Mouse (Mus musculus): Measurements from ENCODE around the gene Tex12. TPM values are rescaled to one million over a fixed set of nuclear protein-coding genes. Genes with fewer than 3 reads are reported as not detected.

Tex12 gene
- total RNA-seq, 1 experiment from 2014 or later: not detected

- ATAC-seq (replicated peaks in 1 of 2; ENCODE audit: insufficient read depth in 1 of 2, low FRiP score in 2 of 2, low TSS enrichment in 1 of 2, low read depth in 1 of 2, poor library complexity in 2 of 2, severe bottlenecking in 2 of 2): no peak
These were observed 30.2 kb downstream of the Tex12 start for GRCm38 (mm10) chr9:50530890-50531289.

GRCm38 (mm10) chr9:50528293-50528892, 32.7 kb downstream of the Tex12 start, which contains the start of gene Pts:
Gene Pts, minus strand, starts transcription at chr9:50528724.
- peak; percentile 73 to 87 for ATAC-seq (replicated peaks in 1 of 2; ENCODE audit: insufficient read depth in 1 of 2, low FRiP score in 2 of 2, low TSS enrichment in 1 of 2, low read depth in 1 of 2, poor library complexity in 2 of 2, severe bottlenecking in 2 of 2)

- ATAC-seq (replicated peaks in 1 of 2; ENCODE audit: insufficient read depth in 1 of 2, low FRiP score in 2 of 2, low TSS enrichment in 1 of 2, low read depth in 1 of 2, poor library complexity in 2 of 2, severe bottlenecking in 2 of 2): peak; percentile 31 to 44; a peak in 3 of 4 replicates
These were observed 33.3 kb downstream of the Tex12 start for GRCm38 (mm10) chr9:50527860-50528259.

DNA sequence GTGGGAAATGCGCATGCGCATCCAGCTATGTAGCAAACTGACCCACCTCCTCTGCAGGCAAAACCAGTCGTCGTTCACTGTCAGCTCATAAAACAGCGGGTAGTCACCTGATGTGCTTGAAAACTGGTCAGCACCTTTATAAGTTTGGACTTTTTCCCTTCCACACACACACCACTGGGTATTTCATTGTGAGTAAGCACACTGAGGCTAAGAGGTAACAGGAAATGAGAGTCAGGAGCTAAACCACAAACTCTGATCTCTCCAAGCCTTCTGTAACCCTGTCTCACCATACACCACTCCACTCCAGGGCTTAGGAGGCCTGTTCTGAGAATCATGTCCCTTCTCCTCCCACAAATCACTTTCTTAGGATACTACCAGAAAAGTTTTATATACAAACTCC, 35.5 kb downstream of the Tex12 start:
- no peak for ATAC-seq (replicated peaks in 1 of 2; ENCODE audit: insufficient read depth in 1 of 2, low FRiP score in 2 of 2, low TSS enrichment in 1 of 2, low read depth in 1 of 2, poor library complexity in 2 of 2, severe bottlenecking in 2 of 2)

DNA sequence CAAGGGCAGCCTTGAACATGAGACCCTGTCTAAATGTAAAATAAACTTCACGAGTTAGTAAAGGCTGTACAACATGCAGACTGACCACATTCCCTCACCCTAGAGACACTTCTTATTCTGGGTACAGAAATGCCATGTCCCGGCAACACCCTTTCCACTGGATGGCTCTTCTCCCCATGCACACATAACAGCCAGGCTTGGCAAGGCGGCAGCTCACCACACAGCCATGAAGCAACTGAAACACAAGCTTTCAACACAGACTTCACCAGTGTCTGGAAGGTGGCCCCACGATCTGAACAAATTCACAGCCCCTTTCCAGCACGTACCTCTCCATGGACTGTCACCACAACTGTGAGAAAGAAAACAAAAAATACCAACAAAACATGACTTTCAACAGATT, 36.2 kb downstream of the Tex12 start:
- ATAC-seq (replicated peaks in 1 of 2; ENCODE audit: insufficient read depth in 1 of 2, low FRiP score in 2 of 2, low TSS enrichment in 1 of 2, low read depth in 1 of 2, poor library complexity in 2 of 2, severe bottlenecking in 2 of 2): no peak

DNA sequence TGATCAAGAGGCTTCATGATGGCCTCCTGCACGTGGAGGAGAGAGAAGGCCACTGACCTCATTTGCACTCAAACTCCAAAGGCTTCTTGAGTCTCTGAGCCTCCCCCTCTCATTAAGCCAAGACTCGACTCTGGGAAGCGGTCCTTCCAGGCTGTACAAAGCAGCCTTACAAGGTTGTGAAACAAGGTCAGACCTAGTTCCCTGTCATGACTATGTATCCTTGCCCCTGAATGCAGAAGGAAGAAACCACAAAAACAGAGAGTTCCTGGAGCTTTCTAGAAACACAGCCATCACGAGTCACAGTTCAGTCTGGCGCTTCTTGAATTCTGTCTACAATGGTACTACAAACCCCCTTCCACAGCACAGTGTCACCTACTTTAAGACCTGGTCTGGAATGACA, 38.6 kb downstream of the Tex12 start:
- no peak for ATAC-seq (replicated peaks in 1 of 2; ENCODE audit: insufficient read depth in 1 of 2, low FRiP score in 2 of 2, low TSS enrichment in 1 of 2, low read depth in 1 of 2, poor library complexity in 2 of 2, severe bottlenecking in 2 of 2)

GRCm38 (mm10) chr9:50521562-50521961, 39.6 kb downstream of the Tex12 start:
- ATAC-seq (replicated peaks in 1 of 2; ENCODE audit: insufficient read depth in 1 of 2, low FRiP score in 2 of 2, low TSS enrichment in 1 of 2, low read depth in 1 of 2, poor library complexity in 2 of 2, severe bottlenecking in 2 of 2): no peak

DNA sequence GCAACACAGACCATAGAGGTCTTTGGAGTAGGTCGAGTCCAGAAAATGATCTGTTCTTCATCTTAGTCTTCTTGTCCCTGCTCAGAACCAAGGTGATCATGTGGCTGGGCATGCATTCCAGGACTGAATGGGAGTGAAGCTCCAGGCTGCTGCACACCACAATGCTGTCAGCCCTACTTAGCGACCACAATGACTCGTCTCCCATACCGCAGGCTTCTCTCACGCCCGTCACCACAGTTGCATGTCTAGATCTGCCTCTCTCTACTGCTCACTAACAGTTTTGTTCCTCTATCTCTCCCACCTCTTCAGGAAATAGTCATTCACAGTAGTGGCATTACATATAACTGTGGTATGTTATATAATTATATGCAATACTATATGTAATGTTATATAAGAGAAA, 40.4 kb downstream of the Tex12 start:
- ATAC-seq (replicated peaks in 1 of 2; ENCODE audit: insufficient read depth in 1 of 2, low FRiP score in 2 of 2, low TSS enrichment in 1 of 2, low read depth in 1 of 2, poor library complexity in 2 of 2, severe bottlenecking in 2 of 2): peak; percentile 78 to 81

DNA sequence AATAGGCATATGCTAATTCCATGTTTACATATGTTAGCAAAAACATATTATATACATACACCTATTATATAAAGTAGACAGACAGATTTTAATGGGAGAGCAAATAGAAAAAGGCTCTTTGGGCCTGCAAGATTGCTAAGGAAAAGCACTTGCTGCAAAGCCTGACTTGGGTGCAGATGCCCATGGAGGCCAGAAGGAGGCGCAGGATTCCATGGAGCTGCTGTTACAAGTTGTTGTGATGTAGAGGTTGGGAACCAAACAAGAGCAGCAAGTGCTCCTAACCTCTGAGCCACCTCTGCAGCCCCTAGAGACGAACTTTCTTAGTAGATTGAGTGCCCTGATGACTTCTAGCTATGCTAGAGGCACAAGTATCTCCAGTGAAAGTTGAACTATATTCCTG, 42.3 kb downstream of the Tex12 start:
- ATAC-seq (replicated peaks in 1 of 2; ENCODE audit: insufficient read depth in 1 of 2, low FRiP score in 2 of 2, low TSS enrichment in 1 of 2, low read depth in 1 of 2, poor library complexity in 2 of 2, severe bottlenecking in 2 of 2): peak in 1 of 2 experiments; percentile 45; a peak in 1 of 4 replicates

- ATAC-seq (replicated peaks in 1 of 2; ENCODE audit: insufficient read depth in 1 of 2, low FRiP score in 2 of 2, low TSS enrichment in 1 of 2, low read depth in 1 of 2, poor library complexity in 2 of 2, severe bottlenecking in 2 of 2): no peak
These were observed 45.7 kb downstream of the Tex12 start for GRCm38 (mm10) chr9:50515462-50515861.

GRCm38 (mm10) chr9:50507570-50507969, 53.6 kb downstream of the Tex12 start:
- ATAC-seq (replicated peaks in 1 of 2; ENCODE audit: insufficient read depth in 1 of 2, low FRiP score in 2 of 2, low TSS enrichment in 1 of 2, low read depth in 1 of 2, poor library complexity in 2 of 2, severe bottlenecking in 2 of 2): no peak

Other genes with a start within 250 kb of the Tex12 start
- 291 and 328 TPM in 2 replicates for gene Rpl10-ps3, start 216.4 kb downstream of the Tex12 start, total RNA-seq (2017)
- gene Plet1, start 66.8 kb downstream of the Tex12 start, total RNA-seq (2017): not detected in 2 replicates
- 91.9 and 128 TPM in 2 replicates for gene Pts, start 32.6 kb downstream of the Tex12 start, total RNA-seq (2017)
- gene Il18, start 6.5 kb downstream of the Tex12 start, total RNA-seq (2017): 29.5 and 36.7 TPM in 2 replicates
- gene Bco2, start 6.1 kb downstream of the Tex12 start, total RNA-seq (2017): 3.8 and 4.4 TPM in 2 replicates
- 142 and 154 TPM in 2 replicates for gene Sdhd, start 42.5 kb upstream of the Tex12 start, total RNA-seq (2017)
- gene Timm8b, start 42.6 kb upstream of the Tex12 start, total RNA-seq (2017): 123 and 162 TPM in 2 replicates
- gene Pih1d2, start 56.0 kb upstream of the Tex12 start, total RNA-seq (2017): 0.56 and 4.6 TPM in 2 replicates
- 43.5 and 73.0 TPM in 2 replicates for gene Nkapd1, start 56.1 kb upstream of the Tex12 start, total RNA-seq (2017)
- gene Dlat, start 98.5 kb upstream of the Tex12 start, total RNA-seq (2017): 30.7 and 33.5 TPM in 2 replicates
- 0.99 and 2.3 TPM in 2 replicates for gene Dixdc1, start 178.2 kb upstream of the Tex12 start, total RNA-seq (2017)
- gene 2310030G06Rik, start 185.2 kb upstream of the Tex12 start, total RNA-seq (2017): not detected in 2 replicates
- 0.84 TPM in 1 of 2 replicates, not detected in the other for gene Cryab, start 190.0 kb upstream of the Tex12 start, total RNA-seq (2017)
- gene Hspb2, start 191.0 kb upstream of the Tex12 start, total RNA-seq (2017): not detected in 2 replicates
- gene Fdxacb1, start 206.9 kb upstream of the Tex12 start, total RNA-seq (2017): 8.8 and 8.9 TPM in 2 replicates
- gene Alg9, start 213.7 kb upstream of the Tex12 start, total RNA-seq (2017): 18.0 and 18.2 TPM in 2 replicates
- 22.5 and 37.0 TPM in 2 replicates for gene 1110032A03Rik, start 214.2 kb upstream of the Tex12 start, total RNA-seq (2017)